Mouse (Mus musculus) CH12.LX (cell line): ENCODE results near the gene Nsl1. TPM values are rescaled to one million over a fixed set of nuclear protein-coding genes. Genes with fewer than 3 reads are reported as not detected.

Experiments
- DNase-seq: peaks from one replicate; pipeline ENCODE4 v3.0.0-alpha.2; 2013; ENCODE audit errors: extremely low read depth
- H3K27ac ChIP-seq: 2 replicates; pipeline ENCODE4 v1.5.1; 2012; ENCODE audit warnings: low read depth, mild to moderate bottlenecking, control low read depth, moderate library complexity; ENCODE audit not compliant: insufficient read depth
- H3K27me3 ChIP-seq: replicated peaks from 2 replicates; pipeline ENCODE3; 2012; ENCODE audit warnings: inconsistent platforms
- H3K36me3 ChIP-seq, 2 experiments: replicated peaks in 1 of 2; 2 replicates each; pipeline versions ENCODE3 to v1.6.1; 2012; ENCODE audit warnings: inconsistent platforms in 1 of 2, low read length in 1 of 2, mild to moderate bottlenecking in 1 of 2, mixed read lengths in 1 of 2, moderate library complexity in 1 of 2; ENCODE audit not compliant: control insufficient read depth in 1 of 2, insufficient read depth in 1 of 2
- H3K4me1 ChIP-seq, 2 experiments: 2 replicates each; pipeline ENCODE4 v1.6.1; 2012; ENCODE audit warnings: inconsistent platforms in 1 of 2, moderate library complexity in 1 of 2; ENCODE audit not compliant: insufficient read depth in 2 of 2, control insufficient read depth in 1 of 2
- H3K4me2 ChIP-seq: 2 replicates; pipeline ENCODE4 v1.6.1; 2012; ENCODE audit warnings: low read depth, mild to moderate bottlenecking, control low read depth; ENCODE audit not compliant: poor library complexity, insufficient read depth, severe bottlenecking
- H3K4me3 ChIP-seq, 3 experiments: fragments of 150-350 bp in 1 of 3; sonication (generic) in 1 of 3; replicated peaks in 1 of 3; 2 replicates each; pipeline versions ENCODE3 to v1.5.1; 2011 to 2012; ENCODE audit warnings: low read depth in 2 of 3, low read length in 2 of 3, mild to moderate bottlenecking in 2 of 3, moderate library complexity in 2 of 3, control low read depth in 1 of 3, improper control_type of control experiment in 1 of 3, inconsistent platforms in 1 of 3, mixed read lengths in 1 of 3; ENCODE audit not compliant: poor library complexity in 1 of 3
- H3K79me2 ChIP-seq: replicated peaks from 2 replicates; pipeline ENCODE4 v1.6.1; 2012; ENCODE audit warnings: mild to moderate bottlenecking, moderate library complexity; ENCODE audit not compliant: control insufficient read depth, poor library complexity, insufficient read depth, severe bottlenecking; ENCODE audit errors: extremely low read depth
- H3K9ac ChIP-seq: 2 replicates; pipeline ENCODE4 v1.6.1; 2012; ENCODE audit warnings: low read depth, mild to moderate bottlenecking, control low read depth, moderate library complexity; ENCODE audit not compliant: insufficient read depth
- H3K9me3 ChIP-seq: replicated peaks from 2 replicates; pipeline ENCODE3; 2012; ENCODE audit warnings: low read length, inconsistent platforms, mixed read lengths
- BHLHE40 ChIP-seq: IDR thresholded peaks from 2 replicates; pipeline ENCODE4 v1.6.1; 2011; ENCODE audit warnings: mild to moderate bottlenecking, low read depth, low read length, improper control_type of control experiment
- CHD1 ChIP-seq: IDR thresholded peaks from 2 replicates; pipeline ENCODE4 v1.6.1; 2012; ENCODE audit warnings: low read depth, low read length, improper control_type of control experiment, inconsistent platforms
- CHD2 ChIP-seq: IDR thresholded peaks from 2 replicates; pipeline ENCODE4 v1.6.1; 2011; ENCODE audit warnings: low read length, improper control_type of control experiment
- CTCF ChIP-seq, 2 experiments: IDR thresholded peaks in 1 of 2; conservative IDR thresholded peaks in 1 of 2; 2 replicates each; pipeline ENCODE4 v1.5.1; 2011 to 2012; ENCODE audit warnings: low read depth in 2 of 2, low read length in 2 of 2, improper control_type of control experiment in 1 of 2, inconsistent platforms in 1 of 2, mild to moderate bottlenecking in 1 of 2, moderate library complexity in 1 of 2
- E2F4 ChIP-seq: IDR thresholded peaks from 2 replicates; pipeline ENCODE4 v1.6.1; 2011; ENCODE audit warnings: low read depth, low read length, improper control_type of control experiment; ENCODE audit not compliant: insufficient replicate concordance
- ELF1 ChIP-seq: IDR thresholded peaks from 2 replicates; pipeline ENCODE4 v1.6.1; 2014; ENCODE audit warnings: low read depth, mild to moderate bottlenecking, inconsistent platforms, low read length, improper control_type of control experiment
- EP300 ChIP-seq: IDR thresholded peaks from 2 replicates; pipeline ENCODE4 v1.6.1; 2011; ENCODE audit warnings: low read length, improper control_type of control experiment
- ETS1 ChIP-seq: conservative IDR thresholded peaks from 2 replicates; pipeline ENCODE4 v1.6.1; 2012; ENCODE audit warnings: low read depth, mild to moderate bottlenecking, inconsistent platforms, low read length, improper control_type of control experiment, moderate library complexity
- GABPA ChIP-seq: IDR thresholded peaks from 2 replicates; pipeline ENCODE4 v1.6.1; 2012; ENCODE audit warnings: low read depth, low read length, improper control_type of control experiment, inconsistent platforms; ENCODE audit not compliant: insufficient replicate concordance
- HCFC1 ChIP-seq: IDR thresholded peaks from 2 replicates; pipeline ENCODE4 v1.6.1; 2012; ENCODE audit warnings: low read depth, mild to moderate bottlenecking, inconsistent platforms, low read length, improper control_type of control experiment
- IRF4 ChIP-seq: IDR thresholded peaks from 2 replicates; pipeline ENCODE4 v1.6.1; 2014; ENCODE audit warnings: low read depth, mild to moderate bottlenecking, inconsistent platforms, low read length, improper control_type of control experiment
- JUN ChIP-seq: IDR thresholded peaks from 2 replicates; pipeline ENCODE4 v1.6.1; 2011; ENCODE audit warnings: low read depth, mild to moderate bottlenecking, low read length, improper control_type of control experiment, moderate library complexity; ENCODE audit not compliant: insufficient read depth
- JUND ChIP-seq: conservative IDR thresholded peaks from 2 replicates; pipeline ENCODE4 v1.6.1; 2011; ENCODE audit warnings: low read depth, low read length, improper control_type of control experiment
- KAT2A ChIP-seq: IDR thresholded peaks from 2 replicates; pipeline ENCODE4 v1.6.1; 2012; ENCODE audit warnings: low read length, improper control_type of control experiment, inconsistent platforms; ENCODE audit not compliant: insufficient replicate concordance
- MAFK ChIP-seq: IDR thresholded peaks from 2 replicates; pipeline ENCODE4 v1.6.1; 2011; ENCODE audit warnings: low read length, improper control_type of control experiment; ENCODE audit not compliant: insufficient replicate concordance
- MAX ChIP-seq: IDR thresholded peaks from 2 replicates; pipeline ENCODE4 v1.6.1; 2011; ENCODE audit warnings: low read length, improper control_type of control experiment
- MAZ ChIP-seq: IDR thresholded peaks from 2 replicates; pipeline ENCODE4 v1.6.1; 2012; ENCODE audit warnings: low read depth, mild to moderate bottlenecking, inconsistent platforms, low read length, improper control_type of control experiment, moderate library complexity
- MEF2A ChIP-seq: IDR thresholded peaks from 2 replicates; pipeline ENCODE4 v1.6.1; 2014; ENCODE audit warnings: low read depth, mild to moderate bottlenecking, inconsistent platforms, low read length, improper control_type of control experiment, borderline replicate concordance
- MXI1 ChIP-seq: IDR thresholded peaks from 2 replicates; pipeline ENCODE4 v1.6.1; 2011; ENCODE audit warnings: mild to moderate bottlenecking, low read depth, low read length, improper control_type of control experiment
- MYC ChIP-seq: IDR thresholded peaks from 2 replicates; pipeline ENCODE4 v1.6.1; 2011; ENCODE audit warnings: low read depth, mild to moderate bottlenecking, improper control_type of control experiment, low read length
- NELFE ChIP-seq: IDR thresholded peaks from 2 replicates; pipeline ENCODE4 v1.6.1; 2011; ENCODE audit warnings: low read depth, low read length, improper control_type of control experiment
- NRF1 ChIP-seq: IDR thresholded peaks from 2 replicates; pipeline ENCODE4 v1.6.1; 2014; ENCODE audit warnings: low read depth, mild to moderate bottlenecking, inconsistent platforms, low read length, improper control_type of control experiment, moderate library complexity
- PAX5 ChIP-seq: IDR thresholded peaks from 2 replicates; pipeline ENCODE4 v1.6.1; 2012; ENCODE audit warnings: low read length, inconsistent platforms, mixed read lengths
- POLR2A ChIP-seq: IDR thresholded peaks from 2 replicates; pipeline ENCODE4 v1.6.1; 2011; ENCODE audit warnings: low read depth, mild to moderate bottlenecking, improper control_type of control experiment, low read length
- POLR2AphosphoS2 ChIP-seq: IDR thresholded peaks from 2 replicates; pipeline ENCODE4 v1.6.1; 2011; ENCODE audit warnings: low read depth, low read length, improper control_type of control experiment
- RAD21 ChIP-seq: IDR thresholded peaks from 2 replicates; pipeline ENCODE4 v1.6.1; 2011; ENCODE audit warnings: low read depth, mild to moderate bottlenecking, low read length, improper control_type of control experiment, moderate library complexity
- RCOR1 ChIP-seq: conservative IDR thresholded peaks from 2 replicates; pipeline ENCODE4 v1.6.1; 2012; ENCODE audit warnings: low read depth, mild to moderate bottlenecking, inconsistent platforms, low read length, improper control_type of control experiment
- SIN3A ChIP-seq: IDR thresholded peaks from 2 replicates; pipeline ENCODE4 v1.6.1; 2012; ENCODE audit warnings: low read length, improper control_type of control experiment, inconsistent platforms
- SMC3 ChIP-seq: IDR thresholded peaks from 2 replicates; pipeline ENCODE4 v1.6.1; 2011; ENCODE audit warnings: low read depth, low read length, improper control_type of control experiment
- TBP ChIP-seq: conservative IDR thresholded peaks from 2 replicates; pipeline ENCODE4 v1.6.1; 2011; ENCODE audit warnings: low read depth, low read length, improper control_type of control experiment
- TCF12 ChIP-seq: IDR thresholded peaks from 2 replicates; pipeline ENCODE4 v1.6.1; 2014; ENCODE audit warnings: low read depth, mild to moderate bottlenecking, inconsistent platforms, low read length, improper control_type of control experiment
- UBTF ChIP-seq: IDR thresholded peaks from 2 replicates; pipeline ENCODE4 v1.6.1; 2012; ENCODE audit warnings: low read depth, mild to moderate bottlenecking, inconsistent platforms, low read length, improper control_type of control experiment, moderate library complexity
- USF1 ChIP-seq: IDR thresholded peaks from 2 replicates; pipeline ENCODE4 v1.6.1; 2014; ENCODE audit warnings: low read depth, mild to moderate bottlenecking, inconsistent platforms, low read length, improper control_type of control experiment
- USF2 ChIP-seq: conservative IDR thresholded peaks from 2 replicates; pipeline ENCODE4 v1.6.1; 2011; ENCODE audit warnings: low read depth, low read length, improper control_type of control experiment
- ZC3H11A ChIP-seq: IDR thresholded peaks from 2 replicates; pipeline ENCODE4 v1.6.1; 2012; ENCODE audit warnings: low read depth, mild to moderate bottlenecking, inconsistent platforms, low read length, improper control_type of control experiment
- ZKSCAN1 ChIP-seq: IDR thresholded peaks from 2 replicates; pipeline ENCODE4 v1.6.1; 2012; ENCODE audit warnings: low read depth, inconsistent platforms, low read length, improper control_type of control experiment, borderline replicate concordance
- ZMIZ1 ChIP-seq: IDR thresholded peaks from 2 replicates; pipeline ENCODE4 v1.6.1; 2012; ENCODE audit warnings: low read depth, mild to moderate bottlenecking, inconsistent platforms, low read length, improper control_type of control experiment
- ZNF384 ChIP-seq: IDR thresholded peaks from 2 replicates; pipeline ENCODE4 v1.6.1; 2012; ENCODE audit warnings: low read depth, low read length, improper control_type of control experiment, inconsistent platforms
- dilution Hi-C: fragments of 300-500 bp; cut with MboI; formaldehyde crosslinking; loops from 2 replicates; pipeline ENCODE4 v1.14.3; 2020; ENCODE audit warnings: low sequenced_read_pairs; ENCODE audit not compliant: extremely low pct_unique_long_range_greater_than_20kb, extremely low pct_ligation_motif_present
- in situ Hi-C: fragments of 300-500 bp; cut with MboI; formaldehyde crosslinking; loops from 3 replicates; pipeline ENCODE4 v1.14.3; 2019; ENCODE audit warnings: low sequenced_read_pairs, low pct_ligation_motif_present, low pct_unique_long_range_greater_than_20kb, mixed read lengths
- polyA plus RNA-seq: library from polyadenylated mRNA; unstranded; fragments of >175 nt; gene quantifications from 2 replicates; pipeline ENCODE4 v1.2.1, GENCODE M21; 2012; ENCODE audit warnings: low read depth; ENCODE audit not compliant: insufficient read length
- total RNA-seq, 2 experiments: library from RNA; depleted of rRNA; stranded (reverse); fragments of 300-350 nt in 1 of 2; fragments of >200 nt in 1 of 2; gene quantifications; 2 replicates each; pipeline ENCODE4 v1.2.3; 2012 to 2014

Gene Nsl1
- total and polyA plus RNA-seq, 3 experiments = 16.0 to 27.1 (median 17.4) TPM

DNA sequence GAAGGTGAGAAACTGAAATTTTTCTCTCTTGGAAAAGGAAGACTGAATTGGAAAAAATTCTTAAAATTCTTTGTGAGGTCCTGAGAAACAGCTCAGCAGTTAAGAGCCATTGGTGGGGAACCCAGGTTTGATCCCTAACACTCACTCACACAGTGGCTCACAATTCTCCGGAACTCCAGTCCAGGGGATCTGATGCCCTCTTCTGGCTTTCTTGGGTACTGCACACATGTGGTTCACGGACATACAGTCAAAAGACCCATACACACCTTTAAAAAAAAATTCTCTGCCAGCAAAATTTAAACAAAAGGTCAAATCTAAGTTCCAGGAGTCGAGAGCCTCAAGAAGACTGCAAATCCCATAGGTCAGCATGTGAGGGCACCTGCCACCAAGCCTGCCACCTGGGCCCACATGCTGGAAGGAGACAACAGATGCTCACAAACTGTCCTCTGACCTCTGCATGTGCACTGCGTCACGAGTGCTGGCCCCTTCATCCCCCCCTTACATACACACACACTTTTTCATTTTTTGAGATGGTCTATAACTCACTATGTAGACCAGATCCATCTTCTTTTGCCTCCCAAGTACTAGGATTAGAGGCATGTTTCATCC is 22.2 kb downstream of the Nsl1 start:
- dilution Hi-C loops (no loop called here), in situ Hi-C loops (loop anchor here (5.0 kb wide), 1 partner anchor 143 kb away; no protein-coding TSS in a partner anchor)
- peak overlapping the region; percentile 42 for H3K4me2 ChIP-seq
- H3K27ac ChIP-seq = peak overlapping the region; percentile 91
- H3K36me3 ChIP-seq = peaks cover 29 to 41% of the 10 kb centered on the region in 2 experiments
- H3K79me2 ChIP-seq = no peaks in the 10 kb centered on the region
- no peaks in the 10 kb centered on the region for H3K9me3 ChIP-seq
- H3K4me1 ChIP-seq = peaks cover 32 to 65% of the 10 kb centered on the region in 2 experiments
- peak overlapping the region in 2 of 3 experiments; percentile 14 to 15 for H3K4me3 ChIP-seq
- H3K9ac ChIP-seq = peak overlapping the region; percentile 32
- H3K27me3 ChIP-seq = no peaks in the 10 kb centered on the region
- no peak for TF ChIP-seq ZKSCAN1
- TF ChIP-seq BHLHE40 = peak; percentile 72
- TF ChIP-seq POLR2AphosphoS2 = no peak; the same call in 1 of the 2 replicates
- no peak for TF ChIP-seq MAZ
- TF ChIP-seq MYC = 0 out of 2 replicates have a peak, but pooled peaks have one; percentile 22
- TF ChIP-seq JUND = no peak
- no peak for TF ChIP-seq ZMIZ1
- no peak for TF ChIP-seq GABPA
- no peak for TF ChIP-seq TBP
- 0 out of 2 replicates have a peak, but pooled peaks have one; percentile 29 for TF ChIP-seq KAT2A
- TF ChIP-seq IRF4 = no peak
- TF ChIP-seq NELFE = peak; percentile 40; the same call in 1 of the 2 replicates
- no peak for TF ChIP-seq PAX5
- no peak for TF ChIP-seq TCF12
- TF ChIP-seq MXI1 = peak; percentile 53; the same call in 1 of the 2 replicates
- peak; percentile 58 for TF ChIP-seq SIN3A
- peak; percentile 72 for TF ChIP-seq MAX
- no peak for TF ChIP-seq POLR2A
- no peak for TF ChIP-seq RCOR1
- TF ChIP-seq ETS1 = 0 out of 2 replicates have a peak, but pooled peaks have one; percentile 8
- TF ChIP-seq UBTF = no peak
- TF ChIP-seq HCFC1 = no peak
- 0 out of 2 replicates have a peak, but pooled peaks have one; percentile 64 for TF ChIP-seq CHD1
- peak; percentile 53 for TF ChIP-seq RAD21
- no peak for TF ChIP-seq JUN
- no peak for TF ChIP-seq USF1
- no peak for TF ChIP-seq ELF1
- TF ChIP-seq SMC3 = peak; percentile 60
- no peak for TF ChIP-seq MAFK
- no peak for TF ChIP-seq NRF1
- peak; percentile 20; the same call in 1 of the 2 replicates for TF ChIP-seq EP300
- no peak for TF ChIP-seq ZC3H11A
- no peak for TF ChIP-seq E2F4
- TF ChIP-seq USF2 = no peak
- no peak for TF ChIP-seq CHD2
- peak; percentile 69 to 90 for TF ChIP-seq CTCF (conservative IDR thresholded peaks at IDR 0.05 in 1 of 2, IDR thresholded peaks at IDR 0.05 in 1 of 2; ENCODE audit: low read depth in 2 of 2, low read length in 2 of 2)
- no peak for TF ChIP-seq ZNF384
- no peak for TF ChIP-seq MEF2A
- peak; percentile 75 for DNase-seq
